Mouse (Mus musculus) hindbrain, postnatal 0 days (tissue): ENCODE data around the gene Lrriq1. TPM values are rescaled to one million over a fixed set of nuclear protein-coding genes. Genes with fewer than 3 reads are reported as not detected.

Experiments
- ATAC-seq: fragments of 200-750 bp; cut with Nextera tagmentation; 2 replicates; pipeline ENCODE4 v1.8.0; 2017; ENCODE audit warnings: mild to moderate bottlenecking, moderate TSS enrichment, moderate library complexity
- DNase-seq: peaks from one replicate; pipeline ENCODE4 v3.0.0-alpha.2; 2015; ENCODE audit warnings: low spot score
- H3K27ac ChIP-seq: fragments of 300-500 bp; sonication (generic); 2 replicates; pipeline ENCODE4 v1.5.1; 2014; ENCODE audit warnings: mild to moderate bottlenecking
- H3K27me3 ChIP-seq: fragments of 300-500 bp; sonication (generic); 2 replicates; pipeline ENCODE4 v1.6.1; 2014; ENCODE audit warnings: low read length, mixed read lengths; ENCODE audit not compliant: insufficient read depth
- H3K36me3 ChIP-seq: fragments of 300-500 bp; sonication (generic); 2 replicates; pipeline ENCODE4 v1.6.1; 2014; ENCODE audit warnings: low read length, mixed read lengths; ENCODE audit not compliant: insufficient read depth
- H3K4me1 ChIP-seq: fragments of 300-500 bp; sonication (generic); 2 replicates; pipeline ENCODE4 v1.6.1; 2014; ENCODE audit warnings: antibody characterized with exemption, low read length, mixed read lengths; ENCODE audit not compliant: insufficient read depth
- H3K4me2 ChIP-seq: fragments of 300-500 bp; sonication (generic); 2 replicates; pipeline ENCODE4 v1.6.1; 2014; ENCODE audit warnings: low read depth, mild to moderate bottlenecking, low read length, moderate library complexity, mixed read lengths
- H3K4me3 ChIP-seq: fragments of 300-500 bp; sonication (generic); 2 replicates; pipeline ENCODE4 v1.5.1; 2014; ENCODE audit warnings: low read length
- H3K9ac ChIP-seq: fragments of 300-500 bp; sonication (generic); replicated peaks from 2 replicates; pipeline ENCODE4 v1.6.1; 2014; ENCODE audit warnings: mild to moderate bottlenecking, low read length, moderate library complexity, mixed read lengths
- H3K9me3 ChIP-seq: fragments of 300-500 bp; sonication (generic); 2 replicates; pipeline ENCODE4 v1.6.1; 2016; ENCODE audit warnings: low read length, mixed read lengths
- CTCF ChIP-seq: IDR thresholded peaks from 2 replicates; pipeline ENCODE4 v1.5.1; 2016; ENCODE audit warnings: antibody characterized with exemption, control low read depth, low read depth
- WGBS: fragments of 180-500 bp; shearing (Covaris S2); extraction: QIAGEN DNeasy Blood & Tissue Kit; methylation state at CpG from one replicate; pipeline ENCODE4 v1.1.7; 2014; 5-methylcytosine and 5-hydroxymethylcytosine counted together
- polyA plus RNA-seq: library from polyadenylated mRNA; unstranded; fragments of >200 nt; fragmentation: Nextera tagmentation; extraction: Ambion mirVana; gene quantifications from 2 replicates; pipeline ENCODE4 v1.2.1, GENCODE M21; 2015
- total RNA-seq: library from RNA; depleted of rRNA; stranded (reverse); fragments of >200 nt; gene quantifications from 2 replicates; pipeline ENCODE4 v1.2.3, GENCODE M21; 2014

Gene Lrriq1
- total and polyA plus RNA-seq, 2 experiments from 2014 or later: 4.1 to 5.7 TPM

- Histone ChIP-seq H3K4me3 (no peak overlapping the region), H3K9me3 (no peaks in the 10 kb centered on the region), H3K36me3 (no peaks in the 10 kb centered on the region), H3K27ac (no peak overlapping the region), H3K27me3 (no peaks in the 10 kb centered on the region), H3K9ac (no peak overlapping the region), H3K4me1 (no peaks in the 10 kb centered on the region), H3K4me2 (no peak overlapping the region)
- no peak for TF ChIP-seq CTCF
- 81% methylated on average over 11 of the region's 11 CpGs for WGBS
- no peak for ATAC-seq
- no peak for DNase-seq
Measured at GRCm38 (mm10) chr10:103144927-103145768, 91.0 kb downstream of the Lrriq1 start.

- Histone ChIP-seq H3K9ac (no peak overlapping the region), H3K36me3 (no peaks in the 10 kb centered on the region), H3K4me2 (no peak overlapping the region), H3K27ac (no peak overlapping the region), H3K27me3 (no peaks in the 10 kb centered on the region), H3K4me3 (no peak overlapping the region), H3K4me1 (no peaks in the 10 kb centered on the region), H3K9me3 (no peaks in the 10 kb centered on the region)
- ATAC-seq: no peak
- DNase-seq: no peak
- no peak for TF ChIP-seq CTCF
- 65% methylated on average over 4 of the region's 4 CpGs for WGBS
Measured at GRCm38 (mm10) chr10:103142526-103142925, 93.6 kb downstream of the Lrriq1 start.

- ATAC-seq: no peak
Measured at GRCm38 (mm10) chr10:103141532-103141931, 94.6 kb downstream of the Lrriq1 start.

GRCm38 (mm10) chr10:103140609-103141008 lies 95.5 kb downstream of the Lrriq1 start:
- no peak for ATAC-seq
- Histone ChIP-seq H3K36me3 (no peaks in the 10 kb centered on the region), H3K4me1 (no peaks in the 10 kb centered on the region), H3K4me2 (no peak overlapping the region), H3K4me3 (no peak overlapping the region), H3K9ac (no peak overlapping the region), H3K9me3 (no peaks in the 10 kb centered on the region), H3K27ac (no peak overlapping the region), H3K27me3 (no peaks in the 10 kb centered on the region)
- TF ChIP-seq CTCF: no peak
- DNase-seq: no peak
- 82% methylated on average over 8 of the region's 8 CpGs for WGBS

More at GRCm38 (mm10) chr10:103141532-103141931, 94.6 kb downstream of the Lrriq1 start:
- Histone ChIP-seq H3K27me3 (no peaks in the 10 kb centered on the region), H3K4me3 (no peak overlapping the region), H3K4me1 (no peaks in the 10 kb centered on the region), H3K4me2 (no peak overlapping the region), H3K27ac (no peak overlapping the region), H3K36me3 (no peaks in the 10 kb centered on the region), H3K9me3 (no peaks in the 10 kb centered on the region), H3K9ac (no peak overlapping the region)
- peak; percentile 75 for DNase-seq
- WGBS: 46% methylated on average over 6 of the region's 6 CpGs
- TF ChIP-seq CTCF: peak; percentile 56

- Histone ChIP-seq H3K9me3 (no peaks in the 10 kb centered on the region), H3K4me3 (no peak overlapping the region), H3K27me3 (no peaks in the 10 kb centered on the region), H3K4me2 (no peak overlapping the region), H3K9ac (no peak overlapping the region), H3K4me1 (no peaks in the 10 kb centered on the region), H3K27ac (no peak overlapping the region), H3K36me3 (no peaks in the 10 kb centered on the region)
- no peak for TF ChIP-seq CTCF
- no peak for DNase-seq
- WGBS: 68% methylated on average over 6 of the region's 6 CpGs
- no peak for ATAC-seq
Measured at GRCm38 (mm10) chr10:103114629-103115028, 121.5 kb downstream of the Lrriq1 start.

GRCm38 (mm10) chr10:103108090-103108489 lies 128.0 kb downstream of the Lrriq1 start:
- TF ChIP-seq CTCF: peak; percentile 16
- no peak overlapping the region for H3K27ac ChIP-seq
- H3K4me1 ChIP-seq: no peaks in the 10 kb centered on the region
- H3K27me3 ChIP-seq: no peaks in the 10 kb centered on the region
- no peaks in the 10 kb centered on the region for H3K9me3 ChIP-seq
- DNase-seq: no peak
- 94% methylated on average over 2 of the region's 2 CpGs for WGBS
- no peaks in the 10 kb centered on the region for H3K36me3 ChIP-seq
- no peak overlapping the region for H3K4me2 ChIP-seq
- H3K4me3 ChIP-seq: no peak overlapping the region
- ATAC-seq: no peak
- H3K9ac ChIP-seq: no peak overlapping the region

- ATAC-seq: no peak
- Histone ChIP-seq H3K4me3 (no peak overlapping the region), H3K4me1 (no peaks in the 10 kb centered on the region), H3K4me2 (no peak overlapping the region), H3K9me3 (no peaks in the 10 kb centered on the region), H3K9ac (no peak overlapping the region), H3K27me3 (no peaks in the 10 kb centered on the region), H3K36me3 (no peaks in the 10 kb centered on the region), H3K27ac (no peak overlapping the region)
- WGBS: 43% methylated on average over 1 of the region's 1 CpGs
- TF ChIP-seq CTCF: no peak
- peak; percentile 5 for DNase-seq
Measured at GRCm38 (mm10) chr10:103086101-103086500, 150.0 kb downstream of the Lrriq1 start.
